Mouse (Mus musculus): ENCODE measurements at regions not wholly inside any gene's neighbourhood (a gene's known extent, or its start where the extent isn't known, plus 50 kb on each side); places are given as distances from the start of the nearest gene placed in this dataset.
A peak's percentile ranks its signal among the peaks of the same experiment; 100 is the strongest.

DNA sequence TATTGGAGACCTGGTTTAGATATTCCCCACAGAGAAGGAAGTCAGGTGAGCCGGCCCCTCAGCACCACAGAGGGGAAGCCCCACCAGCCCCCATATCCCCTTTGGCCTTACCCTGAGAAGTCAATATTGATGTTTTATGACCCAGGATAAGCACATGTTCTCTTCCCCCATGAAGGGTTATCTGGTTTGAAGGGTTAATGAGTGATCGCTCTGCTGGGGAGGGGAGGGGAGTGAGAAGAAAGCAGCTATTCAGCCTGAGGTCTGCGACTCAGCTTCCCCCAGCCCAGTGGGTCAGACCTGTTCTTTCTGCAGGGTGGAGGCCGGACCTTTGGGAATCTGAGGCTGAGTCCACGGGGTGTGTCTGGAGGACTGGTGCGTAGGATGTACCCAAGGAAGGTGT is 152.4 kb upstream of the Haao start:
- Histone ChIP-seq H3K9me3 (ENCODE audit: control insufficient read depth, low read length) (no peaks in the 10 kb centered on the region), H3K4me3 (ENCODE audit: low read length) (no peak overlapping the region), H3K4me2 (ENCODE audit: low read length) (no peak overlapping the region), H3K9ac (ENCODE audit: low read depth, low read length) (no peak overlapping the region), H3K36me3 (ENCODE audit: control insufficient read depth, insufficient read depth, low read length) (no peaks in the 10 kb centered on the region), H3K27ac (ENCODE audit: low read depth, low read length) (no peak overlapping the region), H3K27me3 (replicated peaks; ENCODE audit: control insufficient read depth, insufficient read depth, low read length) (no peaks in the 10 kb centered on the region), H3K4me1 (ENCODE audit: control insufficient read depth, insufficient read depth, low read depth, low read length) (peaks cover 5% of the 10 kb centered on the region; the same call in 1 of the 2 replicates)
- ATAC-seq, result no peak
- WGBS, result 71% methylated on average over 6 of the region's 6 CpGs

- ATAC-seq, result no peak
- Histone ChIP-seq H3K4me2 (ENCODE audit: low read length) (no peak overlapping the region), H3K27ac (ENCODE audit: low read depth, low read length) (no peak overlapping the region), H3K9ac (ENCODE audit: low read depth, low read length) (no peak overlapping the region), H3K4me3 (ENCODE audit: low read length) (no peak overlapping the region), H3K27me3 (replicated peaks; ENCODE audit: control insufficient read depth, insufficient read depth, low read length) (no peaks in the 10 kb centered on the region), H3K9me3 (ENCODE audit: control insufficient read depth, low read length) (no peaks in the 10 kb centered on the region), H3K4me1 (ENCODE audit: control insufficient read depth, insufficient read depth, low read depth, low read length) (peaks cover 2% of the 10 kb centered on the region; the same call in 1 of the 2 replicates), H3K36me3 (ENCODE audit: control insufficient read depth, insufficient read depth, low read length) (no peaks in the 10 kb centered on the region)
- WGBS, result 70% methylated on average over 10 of the region's 10 CpGs
Observed at GRCm38 (mm10) chr17:83998972-83999545, 151.3 kb upstream of the Haao start.

- Histone ChIP-seq H3K27me3 (replicated peaks; ENCODE audit: control insufficient read depth, insufficient read depth, low read length) (no peaks in the 10 kb centered on the region), H3K4me3 (ENCODE audit: low read length) (no peak overlapping the region), H3K9ac (ENCODE audit: low read depth, low read length) (no peak overlapping the region), H3K36me3 (ENCODE audit: control insufficient read depth, insufficient read depth, low read length) (no peaks in the 10 kb centered on the region), H3K4me1 (ENCODE audit: control insufficient read depth, insufficient read depth, low read depth, low read length) (no peaks in the 10 kb centered on the region), H3K4me2 (ENCODE audit: low read length) (no peak overlapping the region), H3K27ac (ENCODE audit: low read depth, low read length) (no peak overlapping the region), H3K9me3 (ENCODE audit: control insufficient read depth, low read length) (no peaks in the 10 kb centered on the region)
- WGBS, result 96% methylated on average over 7 of the region's 7 CpGs
- ATAC-seq, result no peak
Observed at GRCm38 (mm10) chr17:83998341-83998740, 150.6 kb upstream of the Haao start.

DNA sequence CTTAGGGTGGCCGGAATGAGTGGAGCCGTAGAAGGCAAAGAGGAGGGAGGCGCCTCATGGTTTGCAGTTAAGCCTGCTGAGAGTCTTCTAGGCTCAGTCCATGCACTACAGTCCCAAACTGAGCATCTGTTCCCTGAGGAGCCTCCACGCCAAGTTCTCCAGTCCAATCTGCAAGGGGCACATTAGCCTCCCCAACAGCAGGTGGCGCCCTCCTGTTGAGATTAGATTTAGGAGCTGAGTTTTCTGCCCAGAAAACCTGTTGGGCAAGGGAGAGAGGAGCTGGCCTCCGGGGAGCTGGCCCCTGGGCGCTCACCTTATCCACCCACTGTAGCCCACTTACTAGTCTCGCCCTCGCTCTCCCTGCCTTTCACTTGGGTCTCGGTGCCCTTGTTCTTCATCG is 150.0 kb upstream of the Haao start:
- Histone ChIP-seq H3K9ac (ENCODE audit: low read depth, low read length) (no peak overlapping the region), H3K4me1 (ENCODE audit: control insufficient read depth, insufficient read depth, low read depth, low read length) (no peaks in the 10 kb centered on the region), H3K4me3 (ENCODE audit: low read length) (no peak overlapping the region), H3K36me3 (ENCODE audit: control insufficient read depth, insufficient read depth, low read length) (no peaks in the 10 kb centered on the region), H3K27ac (ENCODE audit: low read depth, low read length) (no peak overlapping the region), H3K9me3 (ENCODE audit: control insufficient read depth, low read length) (no peaks in the 10 kb centered on the region), H3K27me3 (replicated peaks; ENCODE audit: control insufficient read depth, insufficient read depth, low read length) (no peaks in the 10 kb centered on the region), H3K4me2 (ENCODE audit: low read length) (no peak overlapping the region)
- WGBS, result 87% methylated on average over 11 of the region's 11 CpGs
- ATAC-seq, result no peak

DNA sequence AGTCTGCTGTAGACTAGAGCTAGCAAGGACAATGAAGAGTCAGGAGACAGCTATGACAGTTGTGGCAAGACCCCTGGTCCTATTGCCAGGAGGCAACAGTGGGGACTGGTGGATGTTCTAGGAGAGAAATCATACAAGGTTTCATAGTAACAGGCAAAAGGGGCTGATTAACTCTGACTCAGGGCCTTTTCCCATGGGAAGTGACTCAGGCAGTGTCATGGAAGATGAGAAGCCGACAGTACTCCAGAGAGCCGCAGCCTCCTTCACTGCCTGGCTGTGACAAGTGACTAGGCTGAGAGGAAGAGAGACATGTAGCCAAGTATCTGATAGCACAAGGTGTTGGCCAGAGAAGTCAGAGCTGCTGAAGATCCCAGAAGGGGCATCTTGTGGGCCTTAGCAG is 145.3 kb upstream of the Haao start:
- H3K36me3 ChIP-seq (ENCODE audit: control insufficient read depth, insufficient read depth, low read length), result no peaks in the 10 kb centered on the region
- H3K9me3 ChIP-seq (ENCODE audit: control insufficient read depth, low read length), result no peaks in the 10 kb centered on the region
- 75% methylated on average over 2 of the region's 2 CpGs for WGBS
- ATAC-seq, result no peak
- H3K27me3 ChIP-seq (replicated peaks; ENCODE audit: control insufficient read depth, insufficient read depth, low read length), result no peaks in the 10 kb centered on the region
- no peak overlapping the region for H3K9ac ChIP-seq (ENCODE audit: low read depth, low read length)
- H3K27ac ChIP-seq (ENCODE audit: low read depth, low read length), result no peak overlapping the region
- H3K4me3 ChIP-seq (ENCODE audit: low read length), result no peak overlapping the region
- no peak overlapping the region for H3K4me2 ChIP-seq (ENCODE audit: low read length)
- H3K4me1 ChIP-seq (ENCODE audit: control insufficient read depth, insufficient read depth, low read depth, low read length), result no peaks in the 10 kb centered on the region; the same call in 1 of the 2 replicates

GRCm38 (mm10) chr17:83990421-83991365 is 142.9 kb upstream of the Haao start:
- H3K36me3 ChIP-seq (ENCODE audit: control insufficient read depth, insufficient read depth, low read length), result no peaks in the 10 kb centered on the region
- no peak overlapping the region for H3K9ac ChIP-seq (ENCODE audit: low read depth, low read length)
- no peaks in the 10 kb centered on the region for H3K9me3 ChIP-seq (ENCODE audit: control insufficient read depth, low read length)
- peaks cover 10% of the 10 kb centered on the region for H3K4me1 ChIP-seq (ENCODE audit: control insufficient read depth, insufficient read depth, low read depth, low read length)
- no peak overlapping the region for H3K4me3 ChIP-seq (ENCODE audit: low read length)
- no peaks in the 10 kb centered on the region for H3K27me3 ChIP-seq (replicated peaks; ENCODE audit: control insufficient read depth, insufficient read depth, low read length)
- H3K27ac ChIP-seq (ENCODE audit: low read depth, low read length), result no peak overlapping the region
- WGBS, result 76% methylated on average over 13 of the region's 13 CpGs
- H3K4me2 ChIP-seq (ENCODE audit: low read length), result no peak overlapping the region
- no peak for ATAC-seq

DNA sequence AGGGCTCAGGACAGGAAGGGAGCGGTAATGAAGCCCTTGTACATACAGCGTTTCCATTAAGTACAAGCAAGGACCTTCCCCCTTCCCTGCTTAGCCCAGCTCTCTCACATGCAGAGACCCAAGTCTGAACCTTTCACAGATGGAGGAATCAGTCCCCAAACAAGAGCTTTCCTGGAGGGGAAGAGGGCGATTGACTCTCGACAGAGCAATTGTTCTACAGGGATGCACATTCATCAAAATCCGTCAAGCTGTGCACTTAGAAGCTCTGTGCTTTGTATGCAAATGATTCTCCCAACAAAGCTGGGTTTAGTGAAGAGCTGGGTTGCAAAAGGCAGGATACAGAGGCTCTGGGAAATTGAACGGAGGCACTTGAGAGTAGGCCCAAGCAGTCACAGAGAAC is 141.1 kb upstream of the Haao start:
- H3K4me3 ChIP-seq (ENCODE audit: low read length), result no peak overlapping the region
- H3K4me1 ChIP-seq (ENCODE audit: control insufficient read depth, insufficient read depth, low read depth, low read length), result peaks cover 14% of the 10 kb centered on the region
- 0 out of 2 replicates have a peak, but pooled peaks have one; percentile 31 for ATAC-seq
- no peak overlapping the region for H3K4me2 ChIP-seq (ENCODE audit: low read length)
- no peaks in the 10 kb centered on the region for H3K36me3 ChIP-seq (ENCODE audit: control insufficient read depth, insufficient read depth, low read length)
- WGBS, result 22% methylated on average over 6 of the region's 6 CpGs
- peak overlapping the region; percentile 40; the same call in 1 of the 2 replicates for H3K27ac ChIP-seq (ENCODE audit: low read depth, low read length)
- no peaks in the 10 kb centered on the region for H3K27me3 ChIP-seq (replicated peaks; ENCODE audit: control insufficient read depth, insufficient read depth, low read length)
- no peak overlapping the region for H3K9ac ChIP-seq (ENCODE audit: low read depth, low read length)
- no peaks in the 10 kb centered on the region for H3K9me3 ChIP-seq (ENCODE audit: control insufficient read depth, low read length)

DNA sequence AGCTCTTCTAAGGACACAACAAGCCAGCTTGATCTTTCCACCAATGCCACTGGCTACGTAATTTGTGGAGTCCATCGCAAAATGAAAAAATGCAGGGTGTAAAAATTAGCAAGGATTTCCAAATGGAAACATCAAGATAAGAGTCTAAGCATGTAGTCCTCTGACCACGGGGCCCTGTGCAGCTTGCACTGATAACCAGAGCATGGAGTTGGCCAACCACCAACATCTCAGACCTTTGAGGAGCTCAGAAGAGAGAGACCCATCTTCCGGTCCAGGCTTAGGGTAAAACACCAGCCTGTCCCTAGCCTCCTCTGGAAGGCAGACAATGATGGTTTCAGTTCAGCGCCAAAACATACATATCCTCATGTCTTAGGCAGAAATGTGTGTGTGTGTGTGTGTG is 140.4 kb upstream of the Haao start:
- no peaks in the 10 kb centered on the region for H3K9me3 ChIP-seq (ENCODE audit: control insufficient read depth, low read length)
- H3K4me3 ChIP-seq (ENCODE audit: low read length), result no peak overlapping the region
- 97% methylated on average over 5 of the region's 5 CpGs for WGBS
- no peaks in the 10 kb centered on the region for H3K27me3 ChIP-seq (replicated peaks; ENCODE audit: control insufficient read depth, insufficient read depth, low read length)
- ATAC-seq, result no peak
- H3K27ac ChIP-seq (ENCODE audit: low read depth, low read length), result no peak overlapping the region
- H3K4me2 ChIP-seq (ENCODE audit: low read length), result no peak overlapping the region
- H3K9ac ChIP-seq (ENCODE audit: low read depth, low read length), result no peak overlapping the region
- no peaks in the 10 kb centered on the region for H3K36me3 ChIP-seq (ENCODE audit: control insufficient read depth, insufficient read depth, low read length)
- H3K4me1 ChIP-seq (ENCODE audit: control insufficient read depth, insufficient read depth, low read depth, low read length), result peaks cover 14% of the 10 kb centered on the region

DNA sequence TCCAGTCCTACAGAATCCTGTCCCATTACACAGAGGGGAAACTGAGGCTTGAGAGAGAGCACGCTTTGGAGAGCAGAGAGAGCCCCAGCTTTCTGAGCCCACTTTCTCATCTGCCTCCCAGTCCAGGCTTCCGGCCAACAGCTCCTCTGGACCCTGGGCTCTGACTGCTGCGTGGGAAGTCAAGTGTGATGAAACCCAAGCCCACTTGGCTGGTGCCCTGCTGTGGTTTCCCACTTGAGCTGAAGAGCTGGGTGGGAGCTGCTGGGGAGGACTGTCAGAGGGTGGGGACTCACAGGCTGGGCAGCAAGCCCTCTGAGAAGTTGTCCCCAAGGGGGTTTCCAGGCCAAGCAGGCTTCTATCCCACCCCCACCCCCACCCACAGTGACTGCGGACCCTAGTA is 139.9 kb upstream of the Haao start:
- Histone ChIP-seq H3K27ac (ENCODE audit: low read depth, low read length) (no peak overlapping the region), H3K4me3 (ENCODE audit: low read length) (no peak overlapping the region), H3K9ac (ENCODE audit: low read depth, low read length) (no peak overlapping the region), H3K4me1 (ENCODE audit: control insufficient read depth, insufficient read depth, low read depth, low read length) (peaks cover 14% of the 10 kb centered on the region), H3K27me3 (replicated peaks; ENCODE audit: control insufficient read depth, insufficient read depth, low read length) (no peaks in the 10 kb centered on the region), H3K36me3 (ENCODE audit: control insufficient read depth, insufficient read depth, low read length) (no peaks in the 10 kb centered on the region), H3K4me2 (ENCODE audit: low read length) (no peak overlapping the region), H3K9me3 (ENCODE audit: control insufficient read depth, low read length) (no peaks in the 10 kb centered on the region)
- 84% methylated on average over 4 of the region's 4 CpGs for WGBS
- ATAC-seq, result no peak

Measured in hindbrain, embryonic 16.5 days (tissue).